Mouse (Mus musculus) spleen, adult 18-20 months (tissue): ENCODE measurements around the gene Emx2.

Source experiments
- DNase-seq, 2 experiments: peaks; one replicate each; pipeline ENCODE4 v3.0.0; 2022; ENCODE audit warnings: mixed read lengths in 2 of 2

The Emx2 gene

GRCm38 (mm10) chr19:59462459-59463292 lies 4.5 kb downstream of the Emx2 start:
- no peak for DNase-seq

DNA sequence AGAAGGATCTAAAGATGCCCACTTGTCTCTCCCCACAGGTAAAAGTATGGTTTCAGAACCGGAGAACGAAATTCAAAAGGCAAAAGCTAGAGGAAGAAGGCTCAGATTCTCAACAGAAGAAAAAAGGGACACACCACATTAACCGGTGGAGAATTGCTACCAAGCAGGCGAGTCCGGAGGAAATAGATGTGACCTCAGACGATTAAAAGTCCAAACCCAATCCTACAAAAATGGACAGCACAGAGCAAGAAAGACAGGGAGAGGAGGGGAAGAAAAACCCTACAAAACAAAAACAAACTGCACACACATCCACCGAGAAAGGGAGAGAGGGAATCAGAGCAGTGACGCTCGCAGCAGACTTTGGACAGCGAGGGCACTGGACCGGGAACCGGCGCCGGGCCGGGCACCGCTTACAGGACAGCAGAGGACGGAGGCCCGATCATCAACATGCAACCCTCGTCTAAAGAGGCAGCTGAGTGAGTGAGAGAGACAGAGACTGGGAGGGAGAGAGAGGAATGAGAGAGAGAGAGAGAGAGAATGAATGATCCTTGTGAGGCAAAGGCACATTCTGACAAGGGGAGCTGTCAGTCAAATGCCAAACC lies 5.8 kb downstream of the Emx2 start:
- DNase-seq: no peak

- DNase-seq: no peak
Observed at GRCm38 (mm10) chr19:59465281-59465680, 7.1 kb downstream of the Emx2 start.

DNA sequence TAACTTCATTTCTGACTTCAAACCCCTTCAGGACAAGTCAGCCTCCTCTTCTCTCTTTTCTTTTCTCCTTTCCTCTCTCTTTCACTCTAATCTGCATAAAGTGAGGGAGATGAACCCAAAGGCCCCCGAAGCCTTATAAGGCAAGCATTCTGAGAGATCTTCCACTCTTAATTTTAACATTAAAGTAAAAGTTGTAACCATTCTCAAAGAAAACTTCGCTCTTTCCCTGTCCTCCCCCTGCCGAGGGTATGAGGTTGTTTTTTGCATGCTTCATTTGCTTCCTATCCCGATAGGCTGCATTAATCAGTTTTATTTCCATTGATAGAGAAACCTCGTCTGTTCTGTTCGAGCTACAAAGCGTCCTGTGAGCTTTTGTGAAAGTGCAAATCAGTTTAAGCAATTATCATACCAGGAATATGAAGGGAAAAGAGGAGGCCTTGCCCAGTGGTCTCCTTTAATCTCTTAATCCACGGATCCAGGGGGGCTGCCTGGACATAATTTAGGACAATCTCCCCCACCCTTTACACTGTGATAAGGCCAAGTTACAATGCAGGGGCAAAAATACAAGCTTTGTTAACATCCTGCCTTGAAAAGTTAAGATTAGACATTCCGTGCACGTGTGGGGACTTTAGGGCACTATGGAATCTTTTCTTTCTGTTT lies 7.7 kb downstream of the Emx2 start:
- no peak for DNase-seq

- no peak for DNase-seq
Observed at GRCm38 (mm10) chr19:59466417-59466937, 8.3 kb downstream of the Emx2 start.

- DNase-seq: no peak
Observed at GRCm38 (mm10) chr19:59467016-59467412, 8.8 kb downstream of the Emx2 start.

GRCm38 (mm10) chr19:59467413-59468064 lies 9.4 kb downstream of the Emx2 start:
- no peak for DNase-seq

DNA sequence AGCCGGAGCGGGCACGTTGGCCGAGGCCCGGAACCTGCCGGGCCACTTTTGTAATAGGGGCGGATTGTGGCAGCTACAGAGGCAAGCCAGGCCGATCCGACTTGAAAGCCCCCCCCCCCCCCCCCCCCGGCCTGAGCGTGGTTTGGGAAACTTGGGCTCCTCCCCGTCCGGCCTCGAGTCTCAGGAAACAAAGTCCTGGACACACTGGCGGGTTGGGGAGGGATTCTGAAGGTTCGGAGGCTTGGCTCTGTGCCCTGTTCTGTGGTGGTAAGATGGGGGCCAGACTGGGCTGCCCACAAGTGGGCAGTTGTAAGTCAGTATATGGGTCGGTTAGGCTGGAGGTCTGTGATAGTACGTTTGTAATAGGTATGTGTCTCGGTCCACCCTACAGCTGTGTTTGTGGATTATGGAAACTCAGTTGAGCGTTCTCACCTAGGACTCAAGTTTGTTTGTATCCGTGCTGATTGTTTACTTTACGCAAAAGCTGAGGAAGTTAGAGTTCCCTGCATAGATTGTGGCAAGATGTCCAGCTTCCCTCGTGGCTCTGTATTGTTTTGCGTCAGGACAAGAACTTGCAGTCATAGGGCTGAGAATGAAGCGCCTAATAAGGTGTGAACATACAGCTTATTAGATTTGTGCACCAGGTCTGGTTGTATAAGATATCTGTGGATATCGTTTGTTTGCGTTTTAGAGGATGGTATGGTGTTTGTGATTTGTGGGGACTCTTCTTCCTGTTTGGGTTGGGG lies 10.1 kb downstream of the Emx2 start:
- no peak for DNase-seq

DNA sequence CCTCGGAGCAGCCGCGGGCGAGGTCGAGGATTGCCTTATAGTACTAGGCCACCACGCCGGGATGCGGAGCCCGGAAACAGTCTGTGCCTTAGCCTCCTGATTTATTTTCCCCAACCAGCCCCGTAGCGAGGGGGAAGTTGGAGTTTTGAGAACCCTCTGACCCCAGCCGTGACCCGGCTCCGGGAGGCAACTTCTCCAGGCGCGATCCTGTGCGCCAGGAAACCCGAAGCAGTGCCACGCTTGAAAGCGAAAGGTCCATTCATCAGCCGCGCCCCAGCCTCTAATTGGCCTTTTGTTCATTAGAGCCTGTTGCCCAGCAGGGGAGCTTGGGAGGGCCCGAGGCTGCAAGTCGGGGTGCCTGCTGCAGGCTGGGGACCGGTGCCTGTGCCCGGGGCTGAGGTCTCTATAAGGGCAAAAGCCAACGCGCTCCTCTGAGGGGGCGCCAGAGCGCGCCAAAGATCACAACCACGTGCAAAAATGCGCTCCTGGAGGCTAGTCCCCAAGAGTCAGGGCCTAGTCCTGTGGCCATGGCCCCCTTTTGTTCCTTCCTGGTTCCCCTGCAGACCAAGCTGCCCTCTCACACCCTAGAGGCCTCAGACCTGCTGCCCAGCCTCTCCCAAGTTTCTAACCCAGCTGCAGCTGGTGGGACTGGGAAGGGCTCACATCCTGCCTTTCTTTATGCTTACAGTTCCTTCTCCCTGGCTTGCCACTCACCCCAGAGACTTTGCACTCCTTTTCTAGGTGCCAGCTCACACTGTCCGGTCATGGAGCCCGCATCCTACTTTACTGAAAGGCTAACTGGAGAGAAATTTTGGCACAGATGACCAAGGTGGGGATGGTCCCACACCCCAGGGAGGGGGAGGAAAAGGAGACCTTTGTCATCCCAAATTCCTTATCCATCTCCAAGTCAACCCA lies 11.1 kb downstream of the Emx2 start:
- DNase-seq: no peak

DNA sequence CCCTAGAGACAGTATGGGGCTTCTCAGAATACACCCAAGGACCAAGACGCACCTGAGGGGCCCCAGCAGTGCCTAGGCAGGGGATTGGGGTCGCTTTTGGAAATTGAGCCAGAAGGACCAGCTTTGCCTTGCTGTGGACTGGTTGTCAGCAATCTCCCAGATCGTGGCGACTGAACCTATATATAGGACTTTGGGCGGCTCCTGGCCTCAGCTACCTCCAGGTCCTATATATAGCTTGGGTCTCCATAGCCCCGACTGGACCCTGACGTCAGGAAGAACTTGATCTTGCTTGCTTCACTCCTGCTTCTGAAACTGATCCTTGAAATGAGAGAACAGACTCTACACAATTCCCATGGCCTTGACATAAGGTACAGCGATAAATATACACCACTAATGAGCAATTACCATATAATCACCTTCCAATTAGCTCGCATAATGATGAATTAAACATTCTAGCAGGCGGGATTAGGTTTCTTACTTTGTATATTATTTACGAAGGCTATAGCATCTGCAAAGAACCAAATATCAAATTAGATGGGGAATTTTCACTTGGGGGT lies 12.0 kb downstream of the Emx2 start:
- no peak for DNase-seq

DNA sequence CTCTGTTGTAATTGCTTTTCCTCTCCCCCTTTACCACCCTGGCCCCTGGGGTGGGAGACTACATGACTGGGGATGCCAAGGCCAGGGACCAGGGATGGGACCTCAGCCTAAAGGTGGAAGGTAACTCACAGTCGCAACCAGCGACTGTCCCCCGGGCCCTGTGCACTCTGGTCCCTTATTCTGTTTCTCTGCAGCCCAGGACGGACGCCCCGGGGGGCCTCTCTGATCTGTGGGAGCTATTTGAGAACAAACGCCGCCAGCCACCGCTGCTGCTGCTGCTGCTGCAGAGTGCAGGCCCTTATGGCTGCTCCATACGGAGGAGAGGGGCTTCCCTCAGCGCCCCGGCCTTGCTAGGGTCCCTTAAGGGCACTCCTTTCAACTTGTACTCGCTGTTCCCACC lies 12.7 kb downstream of the Emx2 start:
- no peak for DNase-seq

GRCm38 (mm10) chr19:59472844-59473243 lies 14.7 kb downstream of the Emx2 start:
- DNase-seq: no peak

DNA sequence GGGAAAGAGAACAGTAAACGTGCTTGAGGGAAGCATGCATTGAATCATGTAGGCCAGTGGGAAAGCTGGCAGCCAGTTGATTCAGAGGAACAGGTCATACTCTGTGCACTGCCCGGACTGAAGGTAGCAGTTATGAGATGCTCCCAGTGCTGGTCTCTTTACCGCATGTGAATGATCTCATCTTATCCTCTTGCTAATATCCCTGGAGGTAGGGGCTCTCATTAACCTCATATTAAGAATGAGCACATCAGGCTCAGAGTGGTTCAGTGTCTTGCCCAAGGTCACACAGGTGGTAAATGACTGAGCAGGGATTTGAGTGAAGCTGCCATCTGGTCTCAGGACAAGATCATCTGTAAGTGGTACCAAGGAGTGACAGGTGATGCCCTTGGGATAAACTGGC lies 21.7 kb downstream of the Emx2 start:
- DNase-seq: no peak

DNA sequence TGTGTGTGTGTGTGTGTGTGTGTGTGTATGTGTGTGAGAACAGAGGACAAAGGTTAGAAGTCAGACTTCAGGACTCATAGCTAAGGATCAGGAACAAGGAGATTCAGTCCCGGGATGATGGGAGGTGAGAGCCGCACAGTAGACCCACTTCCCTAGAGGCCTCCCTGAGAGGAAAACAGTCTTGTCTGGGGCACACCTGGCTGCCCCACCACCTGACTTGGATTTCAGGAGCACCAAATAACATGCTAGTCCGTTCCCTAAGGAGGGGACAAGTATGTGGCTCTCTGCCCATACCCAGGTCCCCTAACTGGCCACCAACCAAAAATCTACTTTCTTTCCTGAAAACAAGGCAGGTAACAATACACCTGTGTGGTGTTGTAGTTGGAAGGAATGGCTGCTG lies 22.4 kb downstream of the Emx2 start:
- DNase-seq: no peak

DNA sequence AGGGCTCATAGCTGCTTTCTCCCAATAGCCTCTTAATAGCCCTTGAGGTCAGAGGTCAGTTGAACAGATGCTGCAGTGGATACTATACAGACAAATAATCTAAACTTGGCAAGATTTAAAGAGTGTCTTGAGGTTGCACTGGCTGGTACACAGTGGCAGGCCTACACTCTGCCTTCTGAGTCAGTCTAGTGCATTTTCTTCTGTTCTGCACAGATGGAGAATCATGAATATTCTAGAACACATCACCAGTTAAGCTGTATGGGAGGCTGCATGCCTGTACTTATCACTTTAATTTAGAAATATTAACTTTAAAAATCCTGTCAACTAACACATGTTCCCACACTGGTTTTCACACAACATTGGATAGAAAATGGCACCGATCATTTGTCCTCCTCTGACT lies 34.1 kb downstream of the Emx2 start:
- no peak for DNase-seq

DNA sequence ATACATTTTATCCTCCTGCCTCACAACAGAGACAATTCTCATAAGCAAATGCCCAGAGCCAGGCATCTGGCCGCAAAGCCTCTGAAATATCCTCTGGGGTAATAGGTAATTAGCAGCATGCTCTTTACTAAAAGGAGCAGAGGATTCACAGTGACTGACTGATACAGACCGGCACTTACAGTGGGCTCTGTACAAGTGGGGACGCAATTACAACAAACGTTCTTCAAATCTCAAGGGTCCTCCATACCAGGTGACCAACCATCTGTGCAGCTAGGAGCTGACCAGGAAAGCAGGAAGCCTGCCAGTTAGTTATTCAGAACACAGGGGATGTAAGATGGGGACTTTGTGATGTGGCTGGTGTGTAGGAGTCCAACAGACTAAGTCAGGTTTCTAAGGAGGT lies 38.7 kb downstream of the Emx2 start:
- DNase-seq: no peak

- no peak for DNase-seq
Observed at GRCm38 (mm10) chr19:59508896-59509295, 50.7 kb downstream of the Emx2 start.

GRCm38 (mm10) chr19:59513181-59513580 lies 55.0 kb downstream of the Emx2 start:
- DNase-seq: no peak
